Mouse (Mus musculus) lung, adult 2 months (tissue): ENCODE data around the gene Atoh8.

Experiments
- CTCF ChIP-seq: fragments of 200-500 bp; IDR thresholded peaks from 2 replicates; pipeline ENCODE4 v1.5.1; 2011; ENCODE audit warnings: mild to moderate bottlenecking, low read length, control low read depth; ENCODE audit not compliant: insufficient read depth
- POLR2A ChIP-seq: fragments of 200-500 bp; IDR thresholded peaks from 2 replicates; pipeline ENCODE4 v1.6.1; 2011; ENCODE audit warnings: low read depth, mild to moderate bottlenecking, control low read depth, low read length, borderline replicate concordance; ENCODE audit errors: extremely low read depth

GRCm38 (mm10) chr6:72158966-72159764 lies 76.2 kb downstream of the Atoh8 start:
- no peak for TF ChIP-seq CTCF
- TF ChIP-seq POLR2A, result no peak
